Mouse (Mus musculus) kidney, adult 2 months (tissue): ENCODE results near the gene Kcng1.

ENCODE experiments used
- CTCF ChIP-seq: fragments of 200-500 bp; conservative IDR thresholded peaks from 2 replicates; pipeline ENCODE4 v1.5.1; 2011; ENCODE audit warnings: low read depth, mild to moderate bottlenecking, control low read depth, low read length, moderate library complexity, mixed read lengths; ENCODE audit not compliant: insufficient read depth, insufficient read length
- POLR2A ChIP-seq: fragments of 200-500 bp; IDR thresholded peaks from one replicate; pipeline ENCODE4 v1.6.1; 2011; ENCODE audit warnings: low read depth, low read length, control low read depth

DNA sequence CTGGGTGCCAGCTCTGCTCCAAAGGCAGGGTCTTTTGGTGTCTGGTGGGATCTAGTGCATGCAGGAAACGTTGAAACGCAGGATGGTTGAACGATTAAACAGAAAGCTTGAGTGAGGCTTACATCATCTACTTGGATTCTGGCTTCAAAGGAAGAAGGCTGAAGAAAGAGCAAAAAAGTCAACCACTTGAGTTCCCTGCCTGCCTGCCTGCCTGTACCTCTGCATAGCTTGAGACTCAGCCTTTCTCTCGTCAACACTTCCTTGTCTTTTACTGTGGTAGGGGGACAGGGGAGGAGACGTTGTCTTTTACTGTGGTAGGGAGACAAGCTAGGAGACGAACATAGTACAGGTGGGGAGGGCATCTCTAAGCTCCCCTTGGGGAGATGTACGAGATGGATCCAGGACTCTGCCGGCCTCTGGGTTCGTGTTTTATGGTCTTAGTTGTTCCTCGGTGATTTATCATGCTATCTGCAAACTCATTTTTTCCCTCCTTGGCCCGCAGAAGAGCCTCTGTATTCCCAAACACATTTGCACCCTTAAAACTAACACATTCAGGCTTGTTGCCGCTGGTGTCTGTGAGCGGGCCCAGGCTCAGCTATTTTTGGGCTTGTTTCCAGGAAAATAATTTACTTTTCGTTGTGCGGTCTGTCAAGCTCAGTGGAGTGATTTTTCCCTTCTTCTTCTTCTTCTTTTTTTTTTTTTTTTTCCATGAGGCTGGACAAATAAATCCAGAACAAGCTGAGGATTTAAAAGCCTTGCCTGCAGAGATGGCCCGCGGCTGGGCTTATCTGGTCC lies 39.0 kb upstream of the Kcng1 start:
- TF ChIP-seq CTCF (no peak), POLR2A (no peak)
